Mouse (Mus musculus) macrophage (primary cell): ENCODE measurements around the gene Ankrd54. TPM values are rescaled to one million over a fixed set of nuclear protein-coding genes. Genes with fewer than 3 reads are reported as not detected.
"Not testable (repeated sequence)": the region's sequence is repeated elsewhere in the genome, so short reads cannot be mapped to it uniquely, and the experiment has no call there.

Source experiments
- H3K27ac ChIP-seq: fragments of 350-480 bp; formaldehyde crosslinking; 2 replicates; pipeline ENCODE4 v1.9.0; 2021
- H3K36me3 ChIP-seq: fragments of 350-480 bp; formaldehyde crosslinking; 2 replicates; pipeline ENCODE4 v1.9.0; 2021; ENCODE audit errors: inconsistent target
- H3K4me3 ChIP-seq: fragments of 350-480 bp; formaldehyde crosslinking; 2 replicates; pipeline ENCODE4 v1.9.0; 2021; ENCODE audit errors: inconsistent target
- H3K79me2 ChIP-seq: fragments of 350-480 bp; formaldehyde crosslinking; 2 replicates; pipeline ENCODE4 v1.9.0; 2021; ENCODE audit errors: inconsistent target
- WGBS: methylation state at CpG from one replicate; pipeline ENCODE4 v1.1.7; 2026; ENCODE audit warnings: inconsistent platforms; ENCODE audit not compliant: missing documents; 5-methylcytosine and 5-hydroxymethylcytosine counted together
- polyA plus RNA-seq: library from polyadenylated mRNA; stranded (reverse); fragments of 250-400 nt; gene quantifications from 3 replicates; pipeline ENCODE4 v1.2.4, GENCODE M21; 2018; ENCODE audit warnings: inconsistent platforms

Gene Ankrd54
- polyA plus RNA-seq, 1 experiment from 2014 or later: 3.9 TPM

DNA sequence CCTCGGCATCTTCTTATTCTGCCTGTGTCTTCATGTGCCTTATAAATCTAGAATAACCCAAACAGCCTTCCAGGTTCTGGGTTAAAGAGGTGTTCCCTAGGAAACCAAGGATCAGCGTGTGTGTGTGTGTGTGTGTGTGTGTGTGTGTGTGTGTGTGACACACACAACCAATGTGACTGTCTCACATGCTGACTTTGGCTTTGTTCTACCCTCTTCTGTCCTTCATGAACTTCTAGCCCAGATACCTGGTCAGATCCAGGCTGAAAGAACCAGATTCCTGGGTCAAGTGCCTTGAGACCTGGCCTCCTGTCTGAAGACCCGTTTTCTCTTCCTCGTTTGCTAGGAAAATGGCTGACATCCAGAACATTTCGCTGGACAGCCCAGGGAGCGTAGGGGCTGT lies 21.1 kb downstream of the Ankrd54 start, which contains the start of gene Galr3:
Gene Galr3 (plus strand): TSS at position 301 of the 400 bp plus-strand sequence.
- WGBS: 53% methylated on average over 5 of the region's 6 CpGs
- H3K79me2 ChIP-seq: no peaks in the 10 kb centered on the region
- no peak within 1 kb of the TSS for H3K27ac ChIP-seq
- H3K4me3 ChIP-seq: no peak within 1 kb of the TSS
- no peaks in the 10 kb centered on the region for H3K36me3 ChIP-seq

DNA sequence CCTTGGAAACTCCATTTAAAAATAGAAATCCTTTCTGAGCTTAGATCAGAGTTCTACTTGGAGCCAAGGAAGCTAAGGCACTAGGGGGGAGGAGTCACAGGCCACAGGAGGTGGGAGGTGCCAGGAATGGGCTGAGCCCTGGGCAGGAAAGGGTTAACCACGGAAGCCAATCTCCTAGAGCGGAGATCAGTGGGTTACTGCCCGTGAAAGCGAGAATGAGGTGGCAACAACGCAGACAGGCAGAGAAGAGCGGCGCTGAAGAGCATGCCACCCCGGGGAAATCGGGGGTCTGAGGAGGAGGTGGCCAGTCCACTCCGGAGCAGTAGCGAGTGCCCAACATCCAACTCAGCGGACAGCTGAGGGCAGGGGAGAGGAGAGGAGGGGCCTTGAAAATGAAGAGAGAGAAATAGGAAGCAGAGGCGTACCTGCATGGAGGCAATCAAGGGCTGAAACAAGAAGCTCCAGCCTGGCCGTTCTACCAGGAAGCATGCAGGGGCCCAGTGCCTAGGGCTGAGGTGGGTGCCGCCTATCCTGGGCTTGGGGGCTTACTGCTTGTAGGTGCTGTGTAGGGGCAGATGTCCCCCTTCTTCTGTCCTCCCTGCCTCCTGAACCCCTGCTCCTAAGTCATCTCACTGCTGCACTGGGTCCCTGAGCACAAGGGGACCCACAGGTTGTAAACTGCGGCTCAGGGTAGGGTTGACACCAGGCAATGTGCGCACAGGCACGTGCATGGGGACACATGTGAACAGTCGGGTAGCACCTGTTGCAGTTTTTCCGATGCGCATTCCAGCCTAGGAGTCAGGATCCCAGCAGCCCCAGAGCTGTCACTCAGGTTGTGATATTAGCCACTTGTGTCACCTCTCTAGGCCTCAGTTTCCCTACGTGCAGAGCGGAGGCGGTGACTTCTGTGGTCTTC lies 21.9 kb downstream of the Ankrd54 start:
- WGBS: 14% methylated on average over 24 of the region's 24 CpGs
- Histone ChIP-seq H3K4me3 (no peak overlapping the region), H3K79me2 (no peaks in the 10 kb centered on the region), H3K27ac (no peak overlapping the region), H3K36me3 (no peaks in the 10 kb centered on the region)

DNA sequence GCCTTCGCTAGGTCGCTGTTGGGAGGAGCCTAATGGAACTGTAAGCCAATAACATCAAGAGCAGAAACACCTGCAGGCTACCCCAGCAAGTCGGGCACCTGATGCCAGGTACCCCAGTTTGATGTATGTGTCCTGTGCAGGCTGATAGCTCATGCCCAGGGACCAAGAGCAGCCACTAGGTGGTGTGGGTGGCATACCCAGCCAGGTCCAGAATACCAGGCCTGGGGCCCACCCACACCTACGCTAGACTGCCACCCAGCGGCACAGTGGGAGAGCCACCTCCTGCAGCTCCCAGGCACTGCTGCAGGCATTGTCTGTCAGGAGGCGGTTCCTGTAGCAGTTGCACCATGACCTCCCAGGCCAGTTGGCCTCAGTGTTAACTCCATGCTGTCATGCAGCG lies 23.8 kb downstream of the Ankrd54 start:
- Histone ChIP-seq H3K4me3 (no peak overlapping the region), H3K27ac (no peak overlapping the region), H3K79me2 (no peaks in the 10 kb centered on the region), H3K36me3 (no peaks in the 10 kb centered on the region)
- WGBS: 13% methylated on average over 7 of the region's 7 CpGs

DNA sequence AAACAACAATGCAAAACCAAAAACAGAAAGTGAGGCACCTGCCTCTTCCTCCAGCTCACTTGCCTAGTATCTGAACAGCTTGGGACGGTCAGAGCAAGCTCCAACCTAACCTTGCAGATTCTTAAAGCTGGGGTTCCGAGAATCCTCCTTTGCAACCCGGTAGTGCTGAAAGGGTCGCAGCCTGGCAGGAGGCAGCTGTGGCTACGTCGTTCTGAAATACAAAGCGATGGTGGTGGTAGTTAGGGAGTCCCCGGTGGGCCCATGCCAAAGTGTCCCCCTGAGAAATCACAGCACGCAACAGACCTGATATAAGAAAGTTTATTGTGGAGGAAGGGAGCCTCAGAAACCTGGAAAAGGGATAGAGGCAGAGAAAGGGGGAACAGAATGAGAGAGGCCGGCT lies 24.4 kb downstream of the Ankrd54 start:
- Histone ChIP-seq H3K27ac (no peak overlapping the region), H3K79me2 (no peaks in the 10 kb centered on the region), H3K36me3 (no peaks in the 10 kb centered on the region), H3K4me3 (no peak overlapping the region)
- WGBS: 76% methylated on average over 9 of the region's 10 CpGs

DNA sequence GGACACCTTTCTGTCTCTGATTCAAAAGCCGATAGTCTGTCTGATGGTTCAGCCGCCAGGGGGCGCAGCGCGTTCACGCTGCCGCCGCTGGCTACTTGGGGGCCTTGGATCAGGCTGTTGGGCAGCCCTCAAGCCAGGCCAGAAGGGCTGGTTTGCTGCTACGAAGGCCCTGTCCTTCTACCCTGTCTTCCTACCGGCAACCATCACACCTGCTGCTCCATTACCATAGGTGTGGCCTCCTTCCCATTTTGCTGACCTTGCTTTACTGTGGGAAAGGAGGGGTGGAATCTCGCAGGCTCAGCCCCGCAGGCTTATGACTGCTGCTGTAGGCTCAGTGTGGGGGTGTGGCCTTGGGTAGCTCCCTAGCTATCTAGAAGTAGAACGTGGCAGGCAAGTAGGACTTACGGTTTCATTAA lies 24.8 kb downstream of the Ankrd54 start:
- no peak overlapping the region for H3K27ac ChIP-seq
- H3K36me3 ChIP-seq: no peaks in the 10 kb centered on the region
- WGBS: 12% methylated on average over 14 of the region's 14 CpGs
- H3K79me2 ChIP-seq: no peaks in the 10 kb centered on the region
- H3K4me3 ChIP-seq: no peak overlapping the region

DNA sequence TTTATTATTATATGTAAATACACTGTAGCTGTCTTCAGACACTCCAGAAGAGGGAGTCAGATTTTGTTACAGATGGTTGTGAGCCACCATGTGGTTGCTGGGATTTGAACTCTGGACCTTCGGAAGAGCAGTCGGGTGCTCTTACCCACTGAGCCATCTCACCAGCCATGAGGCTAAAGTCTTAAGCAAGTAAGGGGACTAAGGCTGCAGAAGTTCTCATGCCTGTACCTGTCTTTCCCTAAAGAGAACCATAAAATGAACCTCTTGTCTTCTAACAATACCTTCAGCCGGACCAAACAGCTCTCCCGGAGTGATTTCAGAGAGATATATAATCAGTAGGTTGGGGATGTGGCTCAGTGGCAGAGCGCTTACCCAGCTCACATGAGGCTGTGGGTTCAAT lies 30.8 kb downstream of the Ankrd54 start:
- H3K4me3 ChIP-seq, H3K27ac ChIP-seq, H3K79me2 ChIP-seq, H3K36me3 ChIP-seq: not testable (repeated sequence)
- 100% methylated on average over 5 of the region's 5 CpGs for WGBS

DNA sequence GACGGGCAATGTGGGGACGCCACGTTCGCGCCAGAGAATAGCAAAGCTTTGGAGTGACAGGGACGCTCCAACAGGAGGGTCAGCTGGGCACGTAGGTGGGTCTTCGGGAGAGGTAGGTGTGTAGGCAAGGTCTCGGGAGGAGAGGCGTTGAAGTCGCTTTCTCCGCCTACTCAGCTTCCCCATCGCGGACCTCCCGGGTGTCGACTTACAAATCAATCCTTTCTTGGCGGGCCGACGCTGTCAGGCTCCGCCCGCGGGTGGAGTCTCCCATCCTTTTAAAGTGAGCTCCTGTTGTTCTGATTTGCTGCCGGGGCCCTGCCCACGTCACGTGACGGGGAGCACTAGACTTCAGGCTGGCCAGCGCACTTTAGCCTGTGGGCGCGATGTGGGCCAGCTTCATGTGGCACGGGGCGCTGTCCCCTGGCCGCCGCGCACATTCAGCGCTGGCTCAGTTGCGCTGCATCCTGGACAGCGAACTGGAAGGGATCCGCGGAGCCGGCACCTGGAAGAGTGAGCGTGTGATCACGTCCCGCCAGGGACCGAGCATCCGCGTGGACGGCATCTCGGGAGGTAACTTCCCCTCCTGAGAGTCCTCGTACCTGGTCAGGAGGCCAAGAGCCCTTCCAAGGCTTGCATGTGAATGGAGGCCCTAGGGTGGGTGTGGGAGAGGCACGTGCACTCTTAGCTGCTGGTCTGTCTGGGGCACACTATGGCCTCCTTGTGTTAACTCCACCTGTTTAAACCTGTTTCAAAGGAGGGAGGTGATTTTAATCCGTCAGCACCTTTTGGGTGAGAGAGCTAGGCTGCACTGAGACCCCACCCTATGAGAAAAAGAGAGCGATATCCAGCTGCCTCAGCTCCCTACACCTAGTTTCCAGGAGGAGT lies 31.9 kb downstream of the Ankrd54 start:
- peak overlapping the region; percentile 36 for H3K4me3 ChIP-seq
- no peaks in the 10 kb centered on the region for H3K36me3 ChIP-seq
- 3% methylated on average over 50 of the region's 52 CpGs for WGBS
- no peak overlapping the region for H3K27ac ChIP-seq
- no peaks in the 10 kb centered on the region for H3K79me2 ChIP-seq

DNA sequence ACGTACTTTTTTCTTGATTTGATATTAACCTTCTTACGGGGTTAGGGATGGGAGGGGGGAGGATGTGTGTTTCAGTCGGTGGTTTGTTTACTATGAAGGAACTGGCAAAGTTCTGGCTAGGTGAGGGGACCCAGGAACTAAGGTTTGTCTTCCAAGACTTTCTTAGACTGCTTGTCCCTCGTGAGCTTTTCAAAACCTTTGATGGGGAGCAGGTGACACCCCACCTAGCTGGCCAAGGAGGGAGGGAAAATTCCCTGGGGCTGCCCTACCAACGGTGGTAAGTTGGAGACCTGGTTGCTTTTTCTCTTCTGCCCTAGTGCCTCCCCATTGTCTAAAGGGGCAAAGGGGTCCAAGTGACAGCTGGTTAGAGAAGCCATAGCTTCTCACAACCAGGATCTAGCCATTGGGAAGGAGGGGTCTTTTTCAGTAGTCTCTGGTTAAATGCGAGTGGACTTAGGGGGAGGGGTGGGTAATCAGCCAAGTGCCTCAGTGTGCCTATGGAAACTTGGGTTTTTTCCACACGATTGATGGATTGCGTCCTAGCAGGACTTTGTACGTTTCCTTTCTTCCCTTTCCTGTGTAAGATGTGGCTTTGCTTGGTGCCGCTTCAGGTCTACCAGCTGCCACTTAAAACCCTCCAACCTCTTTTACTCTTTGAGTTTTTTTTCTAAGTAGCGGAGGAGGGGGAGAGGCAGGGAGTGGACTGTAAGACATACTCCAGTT lies 33.0 kb downstream of the Ankrd54 start:
- Histone ChIP-seq H3K79me2 (no peaks in the 10 kb centered on the region), H3K36me3 (no peaks in the 10 kb centered on the region), H3K4me3 (peak overlapping the region; percentile 36), H3K27ac (no peak overlapping the region)
- 23% methylated on average over 11 of the region's 11 CpGs for WGBS

DNA sequence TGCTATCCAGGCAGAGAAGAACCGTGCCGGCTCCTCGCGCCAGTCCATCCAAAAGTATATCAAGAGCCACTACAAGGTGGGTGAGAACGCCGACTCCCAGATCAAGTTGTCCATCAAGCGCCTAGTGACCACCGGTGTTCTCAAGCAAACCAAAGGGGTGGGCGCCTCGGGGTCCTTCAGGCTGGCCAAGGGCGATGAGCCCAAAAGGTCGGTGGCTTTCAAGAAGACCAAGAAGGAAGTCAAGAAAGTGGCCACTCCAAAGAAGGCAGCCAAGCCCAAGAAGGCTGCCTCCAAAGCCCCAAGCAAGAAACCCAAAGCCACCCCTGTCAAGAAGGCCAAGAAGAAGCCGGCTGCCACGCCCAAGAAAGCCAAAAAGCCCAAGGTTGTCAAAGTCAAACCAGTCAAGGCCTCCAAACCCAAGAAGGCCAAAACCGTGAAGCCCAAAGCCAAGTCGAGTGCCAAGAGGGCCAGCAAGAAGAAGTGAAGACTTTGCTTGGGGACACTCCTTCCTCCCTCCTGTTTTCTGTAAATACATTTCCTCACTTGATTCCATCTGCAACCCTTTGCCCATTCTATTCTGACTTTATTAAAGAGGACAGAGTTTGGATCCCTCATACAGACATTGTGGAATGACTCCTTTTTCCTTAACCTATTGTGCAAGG lies 33.7 kb downstream of the Ankrd54 start:
- no peak overlapping the region for H3K27ac ChIP-seq
- 45% methylated on average over 16 of the region's 16 CpGs for whole genome bisulfite sequencing
- H3K79me2 ChIP-seq: no peaks in the 10 kb centered on the region
- no peaks in the 10 kb centered on the region for H3K36me3 ChIP-seq
- H3K4me3 ChIP-seq: peak overlapping the region; percentile 36

DNA sequence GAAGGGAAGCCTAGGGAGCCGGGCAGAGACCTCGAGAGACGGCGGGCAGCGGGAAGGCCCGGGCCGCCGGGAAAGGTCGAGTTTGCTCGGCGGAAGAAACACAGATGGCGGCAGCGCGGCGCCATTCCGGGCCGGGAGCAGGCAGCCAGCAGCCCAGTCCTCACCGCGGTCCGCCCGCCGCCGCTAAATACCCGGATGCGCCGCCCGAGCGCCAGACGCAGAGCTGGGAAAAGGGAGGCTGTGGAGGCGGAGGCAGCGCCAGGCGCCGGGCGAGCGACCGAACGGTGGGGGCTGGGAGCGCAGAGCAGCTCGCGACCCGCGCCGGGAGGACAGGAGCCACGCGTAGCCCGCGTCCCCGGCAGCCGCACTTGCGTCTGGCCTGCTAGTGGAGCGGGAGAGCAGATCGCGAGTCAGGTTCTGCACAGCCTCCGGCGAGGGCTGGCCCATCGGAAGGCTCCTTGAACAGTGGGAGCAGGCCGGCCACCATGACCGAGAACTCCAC lies 34.4 kb downstream of the Ankrd54 start, which contains the start of gene H1f0:
Gene H1f0 (plus strand): TSS at position 214 of the 502 bp plus-strand sequence.
- no peaks in the 10 kb centered on the region for H3K79me2 ChIP-seq
- peak within 1 kb of the TSS; percentile 36 for H3K4me3 ChIP-seq
- WGBS: 1% methylated on average over 57 of the region's 58 CpGs
- H3K27ac ChIP-seq: no peak within 1 kb of the TSS
- H3K36me3 ChIP-seq: no peaks in the 10 kb centered on the region

DNA sequence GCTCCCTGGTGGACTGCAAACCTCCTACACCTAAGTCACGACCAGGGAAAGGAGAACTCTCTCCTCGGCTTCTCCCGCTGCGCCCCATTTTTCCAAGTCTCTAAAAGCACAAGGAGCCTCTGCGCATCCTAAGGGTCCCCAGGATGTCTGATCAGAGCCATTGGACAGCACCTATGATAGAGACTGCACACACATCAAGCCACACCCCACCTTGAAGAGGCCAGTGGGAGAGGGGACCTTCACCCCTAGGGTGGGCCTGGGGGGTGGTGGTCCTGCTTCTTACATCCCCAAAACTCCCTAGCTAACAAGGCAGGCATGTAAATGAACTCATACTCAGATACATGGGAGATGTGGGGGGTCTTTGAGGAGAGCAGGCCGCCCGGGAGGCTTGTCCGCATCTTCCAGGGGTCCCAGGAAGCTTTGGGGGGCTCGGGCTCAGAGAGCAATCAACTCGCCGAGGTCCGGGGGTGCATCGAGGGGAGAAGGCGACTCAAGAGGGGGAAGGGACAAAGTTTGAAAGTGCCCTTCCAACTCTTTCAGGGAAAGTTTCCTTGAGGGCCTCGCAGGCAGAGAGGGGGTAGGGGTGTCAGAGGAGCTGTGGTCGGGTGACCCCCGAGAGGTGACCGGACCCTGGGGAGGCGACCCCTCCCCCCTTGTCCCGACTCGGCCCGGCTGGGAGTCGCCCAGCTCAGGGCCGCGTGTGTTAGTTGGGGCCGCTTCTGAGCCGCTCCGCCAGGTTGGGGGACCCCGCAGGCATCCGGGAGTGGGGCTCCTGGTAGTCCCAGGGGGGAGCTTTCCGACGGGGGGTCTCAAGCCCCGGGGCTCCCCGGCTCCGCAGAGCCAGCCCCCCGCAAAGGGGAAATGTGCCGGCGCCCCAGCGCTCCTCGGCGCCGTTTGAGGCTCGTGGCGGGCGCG lies 35.1 kb downstream of the Ankrd54 start:
- Histone ChIP-seq H3K79me2 (no peaks in the 10 kb centered on the region), H3K4me3 (peak overlapping the region; percentile 11; the same call in 1 of the 2 replicates), H3K27ac (no peak overlapping the region), H3K36me3 (no peaks in the 10 kb centered on the region)
- 17% methylated on average over 39 of the region's 46 CpGs for WGBS

DNA sequence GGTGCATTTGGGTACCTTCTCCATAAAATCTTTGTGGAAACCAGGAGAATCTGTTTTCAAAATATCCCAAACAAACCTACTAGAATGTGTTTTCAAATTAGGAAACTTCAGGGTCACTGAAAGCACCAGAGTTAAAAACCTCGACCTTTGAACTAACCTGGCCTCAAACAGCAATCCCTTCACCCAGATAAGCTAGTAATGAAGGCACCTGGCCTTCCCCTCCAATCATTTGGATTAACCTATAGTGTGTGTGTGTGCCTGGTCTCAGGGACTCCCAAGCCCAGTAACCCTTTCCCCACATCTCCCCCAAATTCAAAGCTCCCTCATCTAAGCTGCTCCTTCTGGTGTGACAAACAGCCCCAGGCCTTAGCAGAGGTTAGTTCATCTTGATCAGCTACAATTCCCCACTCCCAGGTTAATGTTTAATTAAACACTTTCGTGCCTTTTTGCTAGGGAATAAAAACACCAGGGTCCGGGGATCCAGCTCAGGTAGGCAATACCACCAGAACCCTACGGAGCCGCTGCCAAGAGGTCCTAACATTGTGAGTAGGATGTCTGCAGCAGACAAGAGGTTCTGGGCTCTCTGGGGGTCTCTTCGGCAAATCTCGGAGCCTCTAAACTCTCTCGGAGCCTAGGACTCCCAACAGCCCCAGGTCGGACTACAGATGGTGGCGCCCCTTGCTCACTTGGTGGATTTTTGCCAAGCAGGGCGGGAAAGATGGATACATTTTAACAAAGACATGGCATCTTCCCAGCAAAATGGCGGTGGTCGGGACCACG lies 36.0 kb downstream of the Ankrd54 start:
- Histone ChIP-seq H3K36me3 (no peaks in the 10 kb centered on the region), H3K4me3 (no peak overlapping the region), H3K79me2 (no peaks in the 10 kb centered on the region), H3K27ac (no peak overlapping the region)
- whole genome bisulfite sequencing: 94% methylated on average over 14 of the region's 14 CpGs
